Comparison of ENCODE assay signal across 10 mouse cellular contexts in genomic region chr13:53183161-53183577, GRCm38 (mm10).
DNase-seq lines count a peak whose midpoint lies in the region; ATAC-seq lines count a peak whose summit lies in the region.
"Had no signal": no experiment of that assay in that cellular context is flagged by ENCODE, and none has a peak within 500 bp of the region (broad histone marks: within the 10 kb centered on the region; RNA-seq: fewer than 3 reads in every experiment).

No protein-coding gene starts in this region.

- no peak for ATAC-seq in forebrain, embryonic 12.5 days (ENCODE audit: low FRiP score)
- no peak for ATAC-seq in forebrain, embryonic 13.5 days
- ATAC-seq in midbrain, embryonic 13.5 days, result no peak
- peak; percentile 82 for ATAC-seq in embryonic facial prominence, embryonic 15.5 days (ENCODE audit: insufficient number of reproducible peaks, low FRiP score, low TSS enrichment, low read depth)
- ATAC-seq in stomach, embryonic 15.5 days (ENCODE audit: insufficient read depth, low FRiP score, low read depth), result no peak; the same call in 1 of the 2 replicates
- no peak for ATAC-seq in erythroid progenitor cell, adult 5-6 weeks (replicated peaks; ENCODE audit: low FRiP score, poor library complexity, severe bottlenecking)

- no peak overlapping the region for H3K4me3 ChIP-seq in forebrain, embryonic 12.5 days (replicated peaks)
- H3K4me3 ChIP-seq in forebrain, embryonic 13.5 days, result no peak overlapping the region
- H3K4me3 ChIP-seq in midbrain, embryonic 10.5 days, result no peak overlapping the region
- H3K4me3 ChIP-seq in midbrain, embryonic 13.5 days (replicated peaks), result no peak overlapping the region
- H3K4me3 ChIP-seq in embryonic facial prominence, embryonic 15.5 days (replicated peaks), result peak overlapping the region; percentile 14; the same call in 1 of the 2 replicates
- H3K4me3 ChIP-seq in stomach, embryonic 15.5 days (replicated peaks), result no peak overlapping the region
- H3K4me3 ChIP-seq: liver, embryonic 13.5 days had no signal

- no peak overlapping the region for H3K4me2 ChIP-seq in forebrain, embryonic 12.5 days
- no peak overlapping the region for H3K4me2 ChIP-seq in forebrain, embryonic 13.5 days
- H3K4me2 ChIP-seq in midbrain, embryonic 13.5 days (replicated peaks), result no peak overlapping the region
- H3K4me2 ChIP-seq in embryonic facial prominence, embryonic 15.5 days (replicated peaks), result peak overlapping the region; percentile 38
- H3K4me2 ChIP-seq in stomach, embryonic 15.5 days, result no peak overlapping the region
- H3K4me2 ChIP-seq: liver, embryonic 13.5 days had no signal

- DNase-seq in midbrain, embryonic 10.5 days (ENCODE audit: low spot score), result peak; percentile 42
- no peak for DNase-seq in thymus, postnatal 36 days
- DNase-seq: cerebellum, postnatal 14 days; liver, embryonic 13.5 days had no signal

- no peaks in the 10 kb centered on the region for H3K9me3 ChIP-seq in forebrain, embryonic 12.5 days
- no peaks in the 10 kb centered on the region for H3K9me3 ChIP-seq in forebrain, embryonic 13.5 days (replicated peaks)
- no peaks in the 10 kb centered on the region for H3K9me3 ChIP-seq in midbrain, embryonic 10.5 days (replicated peaks)
- H3K9me3 ChIP-seq in midbrain, embryonic 13.5 days, result no peaks in the 10 kb centered on the region
- H3K9me3 ChIP-seq in embryonic facial prominence, embryonic 15.5 days (replicated peaks), result no peaks in the 10 kb centered on the region
- no peaks in the 10 kb centered on the region for H3K9me3 ChIP-seq in stomach, embryonic 15.5 days
- H3K9me3 ChIP-seq: liver, embryonic 13.5 days had no signal

- peak overlapping the region; percentile 5; the same call in 1 of the 2 replicates for H3K27ac ChIP-seq in forebrain, embryonic 12.5 days
- H3K27ac ChIP-seq in forebrain, embryonic 13.5 days, result no peak overlapping the region
- 0 out of 2 replicates have a peak overlapping the region, but pooled peaks have one; percentile 28 for H3K27ac ChIP-seq in midbrain, embryonic 10.5 days (replicated peaks)
- H3K27ac ChIP-seq in midbrain, embryonic 13.5 days, result no peak overlapping the region
- H3K27ac ChIP-seq in embryonic facial prominence, embryonic 15.5 days (replicated peaks), result peak overlapping the region; percentile 90
- peak overlapping the region; percentile 35; the same call in 1 of the 2 replicates for H3K27ac ChIP-seq in stomach, embryonic 15.5 days
- H3K27ac ChIP-seq: liver, embryonic 13.5 days had no signal

- H3K36me3 ChIP-seq in forebrain, embryonic 12.5 days (replicated peaks), result no peaks in the 10 kb centered on the region
- no peaks in the 10 kb centered on the region for H3K36me3 ChIP-seq in forebrain, embryonic 13.5 days (ENCODE audit: poor library complexity, severe bottlenecking)
- 0 out of 2 replicates have a peak, but pooled peaks cover 3% of the 10 kb centered on the region for H3K36me3 ChIP-seq in midbrain, embryonic 10.5 days
- H3K36me3 ChIP-seq in midbrain, embryonic 13.5 days, result no peaks in the 10 kb centered on the region
- H3K36me3 ChIP-seq in embryonic facial prominence, embryonic 15.5 days, result no peaks in the 10 kb centered on the region
- no peaks in the 10 kb centered on the region for H3K36me3 ChIP-seq in stomach, embryonic 15.5 days
- H3K36me3 ChIP-seq: liver, embryonic 13.5 days had no signal

- 0 out of 2 replicates have a peak, but pooled peaks cover 6% of the 10 kb centered on the region for H3K27me3 ChIP-seq in forebrain, embryonic 12.5 days
- no peaks in the 10 kb centered on the region for H3K27me3 ChIP-seq in forebrain, embryonic 13.5 days
- peaks cover 12% of the 10 kb centered on the region; the same call in 1 of the 2 replicates for H3K27me3 ChIP-seq in midbrain, embryonic 10.5 days (ENCODE audit: low read depth, poor library complexity, severe bottlenecking)
- H3K27me3 ChIP-seq in midbrain, embryonic 13.5 days, result 0 out of 2 replicates have a peak, but pooled peaks cover 2% of the 10 kb centered on the region
- H3K27me3 ChIP-seq in embryonic facial prominence, embryonic 15.5 days, result no peaks in the 10 kb centered on the region; the same call in 1 of the 2 replicates
- no peaks in the 10 kb centered on the region for H3K27me3 ChIP-seq in stomach, embryonic 15.5 days (replicated peaks)
- H3K27me3 ChIP-seq: liver, embryonic 13.5 days had no signal

- no peak overlapping the region for H3K9ac ChIP-seq in forebrain, embryonic 12.5 days
- H3K9ac ChIP-seq in forebrain, embryonic 13.5 days, result no peak overlapping the region
- no peak overlapping the region for H3K9ac ChIP-seq in midbrain, embryonic 13.5 days (replicated peaks)
- no peak overlapping the region for H3K9ac ChIP-seq in embryonic facial prominence, embryonic 15.5 days
- H3K9ac ChIP-seq in stomach, embryonic 15.5 days, result no peak overlapping the region
- H3K9ac ChIP-seq: liver, embryonic 13.5 days had no signal

- WGBS in forebrain, embryonic 12.5 days, result 62% methylated on average over 8 of the region's 8 CpGs
- 57% methylated on average over 8 of the region's 8 CpGs for WGBS in forebrain, embryonic 13.5 days
- 56% methylated on average over 8 of the region's 8 CpGs for WGBS in midbrain, embryonic 10.5 days
- WGBS in midbrain, embryonic 13.5 days, result 63% methylated on average over 8 of the region's 8 CpGs
- WGBS in embryonic facial prominence, embryonic 15.5 days, result 25% methylated on average over 8 of the region's 8 CpGs
- 37% methylated on average over 8 of the region's 8 CpGs for WGBS in stomach, embryonic 15.5 days

- peaks cover 19% of the 10 kb centered on the region for H3K4me1 ChIP-seq in forebrain, embryonic 12.5 days
- H3K4me1 ChIP-seq in forebrain, embryonic 13.5 days, result peaks cover 22% of the 10 kb centered on the region
- peaks cover 29% of the 10 kb centered on the region for H3K4me1 ChIP-seq in midbrain, embryonic 10.5 days
- peaks cover 10% of the 10 kb centered on the region for H3K4me1 ChIP-seq in midbrain, embryonic 13.5 days (replicated peaks)
- H3K4me1 ChIP-seq in embryonic facial prominence, embryonic 15.5 days, result peaks cover 57% of the 10 kb centered on the region
- H3K4me1 ChIP-seq in stomach, embryonic 15.5 days, result peaks cover 24% of the 10 kb centered on the region
- H3K4me1 ChIP-seq: liver, embryonic 13.5 days had no signal

Comparison
In these comparisons a context has a peak if more than half of its experiments do, and no peak if none do; other contexts are left out.
1. H3K27ac ChIP-seq: peak in forebrain, embryonic 12.5 days (single experiment), midbrain, embryonic 10.5 days (single experiment), embryonic facial prominence, embryonic 15.5 days (single experiment) and stomach, embryonic 15.5 days (single experiment); none in forebrain, embryonic 13.5 days (single experiment) and midbrain, embryonic 13.5 days (single experiment).